11 mouse cellular contexts compared by ENCODE assay signal in the genomic region with DNA sequence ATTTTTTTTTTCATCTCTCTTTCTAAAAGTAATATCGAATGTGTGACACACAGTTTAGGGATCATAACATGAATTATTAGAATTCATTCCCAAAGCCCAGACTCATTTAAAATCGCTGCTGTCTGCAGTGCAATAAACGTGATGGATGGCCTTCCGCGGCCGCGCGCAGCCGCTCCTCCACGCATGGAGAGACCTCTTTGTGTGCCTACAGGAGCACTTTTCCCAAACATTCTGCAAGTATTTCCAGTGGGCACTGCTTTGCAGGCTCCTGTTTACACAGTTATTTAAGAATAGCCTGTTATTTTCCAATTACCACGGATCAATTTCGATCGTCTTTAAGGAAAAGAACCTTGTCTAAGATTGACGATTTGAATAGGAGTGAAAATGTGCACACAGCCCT.
DNase-seq lines count a peak whose midpoint lies in the region; ATAC-seq and TF ChIP-seq lines count a peak whose summit lies in the region.
"Had no signal": no experiment of that assay in that cellular context is flagged by ENCODE, and none has a peak within 500 bp of the region (broad histone marks: within the 10 kb centered on the region; RNA-seq: fewer than 3 reads in every experiment).

No protein-coding gene starts in this region.

- peak overlapping the region; percentile 35; the same call in 1 of the 2 replicates for H3K9ac ChIP-seq in kidney, postnatal 0 days (ENCODE audit: low read depth, low read length)
- H3K9ac ChIP-seq: embryonic facial prominence, embryonic 12.5 days had no signal

- H3K27me3 ChIP-seq in embryonic facial prominence, embryonic 10.5 days (replicated peaks; ENCODE audit: low read depth, poor library complexity, severe bottlenecking) = no peaks in the 10 kb centered on the region
- H3K27me3 ChIP-seq in kidney, postnatal 0 days (ENCODE audit: insufficient read depth, low read length) = no peaks in the 10 kb centered on the region
- H3K27me3 ChIP-seq: embryonic facial prominence, embryonic 12.5 days had no signal

- H3K4me3 ChIP-seq in embryonic facial prominence, embryonic 10.5 days = no peak overlapping the region
- H3K4me3 ChIP-seq in kidney, postnatal 0 days (replicated peaks; ENCODE audit: low read depth, low read length) = 0 out of 2 replicates have a peak overlapping the region, but pooled peaks have one; percentile 7
- H3K4me3 ChIP-seq: embryonic facial prominence, embryonic 12.5 days had no signal

- no peak for ATAC-seq in kidney, postnatal 0 days (replicated peaks; ENCODE audit: low FRiP score, low read depth)

- no peak for TF ChIP-seq CTCF in kidney, postnatal 0 days (IDR thresholded peaks at IDR 0.05; ENCODE audit: low read depth)

- H3K36me3 ChIP-seq in embryonic facial prominence, embryonic 10.5 days (replicated peaks) = no peaks in the 10 kb centered on the region
- no peaks in the 10 kb centered on the region for H3K36me3 ChIP-seq in kidney, postnatal 0 days (ENCODE audit: insufficient read depth, low read length)
- H3K36me3 ChIP-seq: embryonic facial prominence, embryonic 12.5 days; G1E had no signal

- no peaks in the 10 kb centered on the region for H3K9me3 ChIP-seq in embryonic facial prominence, embryonic 10.5 days
- no peaks in the 10 kb centered on the region for H3K9me3 ChIP-seq in kidney, postnatal 0 days (replicated peaks; ENCODE audit: low read length)
- H3K9me3 ChIP-seq: embryonic facial prominence, embryonic 12.5 days; G1E had no signal

- peaks cover 8% of the 10 kb centered on the region; the same call in 1 of the 2 replicates for H3K4me1 ChIP-seq in embryonic facial prominence, embryonic 10.5 days
- no peaks in the 10 kb centered on the region for H3K4me1 ChIP-seq in kidney, postnatal 0 days (replicated peaks; ENCODE audit: insufficient read depth, low read length)

- intact Hi-C loops in heart, postnatal 14 days (cut with DNase I) = no loop called here
- intact Hi-C loops in left cerebral cortex, postnatal 4 days (cut with DNase I) = no loop called here

- DNase-seq in adrenal gland, adult (ENCODE audit: inconsistent age in 2 of 2, low spot score in 1 of 2) = peak; percentile 29 to 55
- no peak for DNase-seq in adrenal gland, adult 18-20 months (ENCODE audit: low spot score in 2 of 2)
- no peak for DNase-seq in embryonic facial prominence, embryonic 10.5 days (ENCODE audit: low spot score)
- peak; percentile 76 for DNase-seq in kidney, postnatal 0 days (ENCODE audit: low spot score)
- peak; percentile 63 for DNase-seq in neural tube, embryonic 10.5 days (ENCODE audit: extremely low spot score, low spot score)
- no peak for DNase-seq in heart, postnatal 14 days
- no peak for DNase-seq in left cerebral cortex, postnatal 4 days
- DNase-seq in layer of hippocampus, adult 9-10 months (ENCODE audit: low spot score) = no peak
- DNase-seq: layer of hippocampus, postnatal 36 days had no signal

- H3K4me2 ChIP-seq in kidney, postnatal 0 days (ENCODE audit: low read length) = peak overlapping the region; percentile 51
- H3K4me2 ChIP-seq: embryonic facial prominence, embryonic 12.5 days had no signal

- WGBS in embryonic facial prominence, embryonic 10.5 days = 80% methylated on average over 14 of the region's 14 CpGs
- 8% methylated on average over 14 of the region's 14 CpGs for WGBS in kidney, postnatal 0 days

- H3K27ac ChIP-seq in embryonic facial prominence, embryonic 10.5 days (replicated peaks) = peak overlapping the region; percentile 51
- H3K27ac ChIP-seq in kidney, postnatal 0 days = 0 out of 2 replicates have a peak overlapping the region, but pooled peaks have one; percentile 19
- H3K27ac ChIP-seq: embryonic facial prominence, embryonic 12.5 days had no signal

Comparison
In these comparisons a context has a peak if more than half of its experiments do, and no peak if none do; other contexts are left out.
1. DNase-seq: peak in adrenal gland, adult (2 of 2), kidney, postnatal 0 days (single experiment) and neural tube, embryonic 10.5 days (single experiment); none in adrenal gland, adult 18-20 months (0 of 2), embryonic facial prominence, embryonic 10.5 days (single experiment), heart, postnatal 14 days (0 of 2), left cerebral cortex, postnatal 4 days (single experiment) and layer of hippocampus, adult 9-10 months (single experiment).